Mouse (Mus musculus) CD4-positive helper T cell, adult 2 months (primary cell): Measurements from ENCODE around the gene Gm38394.
A peak's percentile ranks its signal among the peaks of the same experiment; 100 is the strongest.

Source experiments
- DNase-seq: peaks from one replicate; pipeline ENCODE4 v3.0.0-alpha.2; 2012; ENCODE audit warnings: low read depth, missing footprints, low spot score

The Gm38394 gene

GRCm38 (mm10) chr1:133585995-133586537, 75.1 kb downstream of the Gm38394 start:
- no peak for DNase-seq

- DNase-seq: peak; percentile 30
These were observed 89.8 kb downstream of the Gm38394 start for GRCm38 (mm10) chr1:133571293-133571692.
